Mouse (Mus musculus) myocyte (in vitro differentiated cells): Measurements from ENCODE around the gene Prkca. TPM values are rescaled to one million over a fixed set of nuclear protein-coding genes. Genes with fewer than 3 reads are reported as not detected.

ENCODE experiments used
- H3K27me3 ChIP-seq: one replicate; pipeline ENCODE4 v1.6.1; 2011; ENCODE audit not compliant: control insufficient read depth, insufficient read depth, insufficient read length
- H3K36me3 ChIP-seq: one replicate; pipeline ENCODE4 v1.6.1; 2011; ENCODE audit not compliant: control insufficient read depth, insufficient read depth
- H3K4me2 ChIP-seq: one replicate; pipeline ENCODE4 v1.6.1; 2011; ENCODE audit warnings: low read depth, control low read depth
- H3K4me3 ChIP-seq: one replicate; pipeline ENCODE4 v1.5.1; 2011; ENCODE audit warnings: mild to moderate bottlenecking, control low read depth, moderate library complexity
- H3K79me2 ChIP-seq: one replicate; pipeline ENCODE4 v1.6.1; 2011; ENCODE audit not compliant: control insufficient read depth, insufficient read depth
- H3ac ChIP-seq: one replicate; pipeline ENCODE4 v1.6.1; 2011; ENCODE audit not compliant: control insufficient read depth, insufficient read length
- CEBPB ChIP-seq: IDR thresholded peaks from 2 replicates; pipeline ENCODE4 v1.6.1; 2011; ENCODE audit warnings: mild to moderate bottlenecking, moderate library complexity; ENCODE audit not compliant: poor library complexity, insufficient read depth, severe bottlenecking
- E2F4 ChIP-seq: IDR thresholded peaks from one replicate; pipeline ENCODE4 v1.6.1; 2011; ENCODE audit warnings: mild to moderate bottlenecking, control low read depth, moderate library complexity; ENCODE audit not compliant: insufficient read depth
- MAX ChIP-seq: IDR thresholded peaks from one replicate; pipeline ENCODE4 v1.6.1; 2011; ENCODE audit warnings: low read depth, mild to moderate bottlenecking, control low read depth
- MYOD1 ChIP-seq, 3 experiments: IDR thresholded peaks; one replicate each; pipeline ENCODE4 v1.6.1; 2011; ENCODE audit warnings: control low read depth in 2 of 3, low read depth in 2 of 3, mild to moderate bottlenecking in 2 of 3, moderate library complexity in 1 of 3; ENCODE audit not compliant: insufficient read length in 2 of 3, control insufficient read depth in 1 of 3
- MYOG ChIP-seq, 3 experiments: IDR thresholded peaks; one replicate each; pipeline ENCODE4 v1.6.1; 2011; ENCODE audit warnings: control low read depth in 2 of 3, low read depth in 2 of 3, mild to moderate bottlenecking in 2 of 3; ENCODE audit not compliant: insufficient read length in 2 of 3, control insufficient read depth in 1 of 3, insufficient read depth in 1 of 3
- POLR2A ChIP-seq: IDR thresholded peaks from one replicate; pipeline ENCODE4 v1.6.1; 2011; ENCODE audit warnings: low read depth, mild to moderate bottlenecking, control low read depth, moderate library complexity; ENCODE audit not compliant: insufficient read length
- POLR2AphosphoS2 ChIP-seq: IDR thresholded peaks from one replicate; pipeline ENCODE4 v1.6.1; 2011; ENCODE audit warnings: low read depth, control low read depth; ENCODE audit not compliant: insufficient read length
- REST ChIP-seq: IDR thresholded peaks from one replicate; pipeline ENCODE4 v1.6.1; 2011; ENCODE audit warnings: mild to moderate bottlenecking, control low read depth, moderate library complexity; ENCODE audit not compliant: insufficient read depth, insufficient read length
- SRF ChIP-seq: IDR thresholded peaks from one replicate; pipeline ENCODE4 v1.6.1; 2011; ENCODE audit warnings: low read depth; ENCODE audit not compliant: control insufficient read depth, insufficient read length
- TCF12 ChIP-seq: IDR thresholded peaks from one replicate; pipeline ENCODE4 v1.6.1; 2011; ENCODE audit warnings: mild to moderate bottlenecking, control low read depth; ENCODE audit not compliant: poor library complexity, insufficient read depth, severe bottlenecking
- TCF3 ChIP-seq: IDR thresholded peaks from one replicate; pipeline ENCODE4 v1.6.1; 2011; ENCODE audit warnings: low read depth, control low read depth; ENCODE audit not compliant: insufficient read length
- USF1 ChIP-seq: IDR thresholded peaks from one replicate; pipeline ENCODE4 v1.6.1; 2011; ENCODE audit warnings: low read depth, mild to moderate bottlenecking, control low read depth, moderate library complexity
- polyA plus RNA-seq: library from polyadenylated mRNA; unstranded; fragments of >200 nt; fragmentation: generic; extraction: Trizol; gene quantifications from one replicate; pipeline ENCODE4 v1.2.1, GENCODE M21; 2012; ENCODE audit warnings: missing spikeins

Prkca gene
- polyA plus RNA-seq, 1 experiment: 15.3 TPM

- Histone ChIP-seq H3K4me2 (no peak overlapping the region), H3K27me3 (no peaks in the 10 kb centered on the region), H3ac (no peak overlapping the region), H3K36me3 (no peaks in the 10 kb centered on the region), H3K4me3 (no peak overlapping the region), H3K79me2 (no peaks in the 10 kb centered on the region)
- no peak for TF ChIP-seq USF1
- no peak for TF ChIP-seq SRF
- no peak for TF ChIP-seq REST
- TF ChIP-seq MAX: no peak
- TF ChIP-seq CEBPB: no peak
- TF ChIP-seq MYOD1 (IDR thresholded peaks at IDR 0.05; ENCODE audit: control insufficient read depth in 1 of 3, insufficient read length in 2 of 3, low read depth in 2 of 3): no peak
- TF ChIP-seq MYOG (IDR thresholded peaks at IDR 0.05; ENCODE audit: control insufficient read depth in 1 of 3, insufficient read depth in 1 of 3, insufficient read length in 2 of 3, low read depth in 2 of 3): no peak
- TF ChIP-seq TCF12: no peak
- TF ChIP-seq E2F4: no peak
- no peak for TF ChIP-seq POLR2A
- TF ChIP-seq TCF3: no peak
- TF ChIP-seq POLR2AphosphoS2: no peak
Observed at GRCm38 (mm10) chr11:108152591-108152990, 191.1 kb downstream of the Prkca start.

- TF ChIP-seq MYOD1 (IDR thresholded peaks at IDR 0.05; ENCODE audit: control insufficient read depth in 1 of 3, insufficient read length in 2 of 3, low read depth in 2 of 3) (peak in 1 of 3 experiments; percentile 46), POLR2A (no peak), MYOG (IDR thresholded peaks at IDR 0.05; ENCODE audit: control insufficient read depth in 1 of 3, insufficient read depth in 1 of 3, insufficient read length in 2 of 3, low read depth in 2 of 3) (peak in 1 of 3 experiments; percentile 19), MAX (no peak), TCF12 (no peak)
- H3K36me3 ChIP-seq: no peaks in the 10 kb centered on the region
- H3ac ChIP-seq: no peak overlapping the region
- no peaks in the 10 kb centered on the region for H3K79me2 ChIP-seq
- H3K27me3 ChIP-seq: no peaks in the 10 kb centered on the region
- peak overlapping the region; percentile 66 for H3K4me2 ChIP-seq
- no peak overlapping the region for H3K4me3 ChIP-seq
Observed at GRCm38 (mm10) chr11:108150410-108150809, 193.3 kb downstream of the Prkca start.

GRCm38 (mm10) chr11:108149187-108149586 is 194.5 kb downstream of the Prkca start:
- no peaks in the 10 kb centered on the region for H3K79me2 ChIP-seq
- H3K4me3 ChIP-seq: no peak overlapping the region
- no peaks in the 10 kb centered on the region for H3K27me3 ChIP-seq
- H3ac ChIP-seq: no peak overlapping the region
- H3K4me2 ChIP-seq: no peak overlapping the region
- H3K36me3 ChIP-seq: no peaks in the 10 kb centered on the region
- no peak for TF ChIP-seq CEBPB
- TF ChIP-seq USF1: no peak
- no peak for TF ChIP-seq MYOD1 (IDR thresholded peaks at IDR 0.05; ENCODE audit: control insufficient read depth in 1 of 3, insufficient read length in 2 of 3, low read depth in 2 of 3)
- no peak for TF ChIP-seq POLR2AphosphoS2
- TF ChIP-seq POLR2A: no peak
- no peak for TF ChIP-seq E2F4
- TF ChIP-seq TCF3: no peak
- no peak for TF ChIP-seq REST
- TF ChIP-seq TCF12: no peak
- TF ChIP-seq MAX: no peak
- TF ChIP-seq SRF: no peak
- TF ChIP-seq MYOG (IDR thresholded peaks at IDR 0.05; ENCODE audit: control insufficient read depth in 1 of 3, insufficient read depth in 1 of 3, insufficient read length in 2 of 3, low read depth in 2 of 3): no peak

- no peak for TF ChIP-seq USF1
- peak in 1 of 3 experiments; percentile 56 for TF ChIP-seq MYOG (IDR thresholded peaks at IDR 0.05; ENCODE audit: control insufficient read depth in 1 of 3, insufficient read depth in 1 of 3, insufficient read length in 2 of 3, low read depth in 2 of 3)
- TF ChIP-seq REST: no peak
- Histone ChIP-seq H3K27me3 (no peaks in the 10 kb centered on the region), H3K4me3 (no peak overlapping the region), H3ac (no peak overlapping the region), H3K79me2 (no peaks in the 10 kb centered on the region), H3K36me3 (no peaks in the 10 kb centered on the region), H3K4me2 (peak overlapping the region; percentile 63)
Observed at GRCm38 (mm10) chr11:108148491-108148890, 195.2 kb downstream of the Prkca start.

GRCm38 (mm10) chr11:108145752-108146496 is 197.8 kb downstream of the Prkca start:
- no peak overlapping the region for H3K4me2 ChIP-seq
- H3K79me2 ChIP-seq: no peaks in the 10 kb centered on the region
- H3K27me3 ChIP-seq: no peaks in the 10 kb centered on the region
- no peak overlapping the region for H3ac ChIP-seq
- H3K4me3 ChIP-seq: no peak overlapping the region
- no peaks in the 10 kb centered on the region for H3K36me3 ChIP-seq
- TF ChIP-seq REST (no peak), MYOD1 (IDR thresholded peaks at IDR 0.05; ENCODE audit: control insufficient read depth in 1 of 3, insufficient read length in 2 of 3, low read depth in 2 of 3) (no peak), USF1 (no peak)
